In genomic region chr17:4726331-4726741, GRCm38 (mm10) we compare ENCODE assay signal across 8 mouse cellular contexts.
DNase-seq lines count a peak whose midpoint lies in the region; ATAC-seq lines count a peak whose summit lies in the region.

No protein-coding gene starts in this region.

- DNase-seq in heart, adult 8-10 months (ENCODE audit: low spot score): peak; percentile 10
- DNase-seq in heart, postnatal 36 days: no peak
- DNase-seq in embryonic facial prominence, embryonic 14.5 days (ENCODE audit: low spot score): peak; percentile 43
- peak; percentile 18 for DNase-seq in heart, postnatal 4 days
- no peak for DNase-seq in urinary bladder, postnatal 14 days (ENCODE audit: low spot score)
- no peak for DNase-seq in liver
- DNase-seq in spleen, postnatal 14 days (ENCODE audit: low spot score in 2 of 2): no peak

- peak; percentile 60; the same call in 1 of the 2 replicates for ATAC-seq in embryonic facial prominence, embryonic 14.5 days (ENCODE audit: low read depth)
- no peak for ATAC-seq in neural tube, embryonic 15.5 days (ENCODE audit: low FRiP score)

- no peak overlapping the region for H3K27ac ChIP-seq in embryonic facial prominence, embryonic 14.5 days (replicated peaks; ENCODE audit: low read depth, low read length)
- H3K27ac ChIP-seq in neural tube, embryonic 15.5 days (replicated peaks): peak overlapping the region; percentile 10; the same call in 1 of the 2 replicates

- WGBS in embryonic facial prominence, embryonic 14.5 days: 51% methylated on average over 12 of the region's 12 CpGs
- 59% methylated on average over 12 of the region's 12 CpGs for WGBS in neural tube, embryonic 15.5 days

- no peaks in the 10 kb centered on the region for H3K9me3 ChIP-seq in embryonic facial prominence, embryonic 14.5 days (ENCODE audit: control insufficient read depth, low read length)
- H3K9me3 ChIP-seq in neural tube, embryonic 15.5 days (replicated peaks): no peaks in the 10 kb centered on the region

- intact Hi-C loops in heart, postnatal 36 days (cut with DNase I): no loop called here

- 0 out of 2 replicates have a peak, but pooled peaks cover 4% of the 10 kb centered on the region for H3K4me1 ChIP-seq in embryonic facial prominence, embryonic 14.5 days (ENCODE audit: control insufficient read depth, insufficient read depth, low read length)
- peaks cover 8% of the 10 kb centered on the region for H3K4me1 ChIP-seq in neural tube, embryonic 15.5 days

- H3K9ac ChIP-seq in embryonic facial prominence, embryonic 14.5 days (ENCODE audit: low read depth, low read length): no peak overlapping the region
- H3K9ac ChIP-seq in neural tube, embryonic 15.5 days (replicated peaks): no peak overlapping the region

- H3K4me2 ChIP-seq in embryonic facial prominence, embryonic 14.5 days (ENCODE audit: low read depth, low read length): no peak overlapping the region
- H3K4me2 ChIP-seq in neural tube, embryonic 15.5 days: peak overlapping the region; percentile 26; the same call in 1 of the 2 replicates

- H3K27me3 ChIP-seq in embryonic facial prominence, embryonic 14.5 days (replicated peaks; ENCODE audit: control insufficient read depth, insufficient read depth, low read length): no peaks in the 10 kb centered on the region; the same call in 1 of the 2 replicates
- no peaks in the 10 kb centered on the region for H3K27me3 ChIP-seq in neural tube, embryonic 15.5 days (replicated peaks)

- no peak overlapping the region for H3K4me3 ChIP-seq in embryonic facial prominence, embryonic 14.5 days (ENCODE audit: low read depth, low read length)
- H3K4me3 ChIP-seq in neural tube, embryonic 15.5 days (replicated peaks): no peak overlapping the region

- no peaks in the 10 kb centered on the region for H3K36me3 ChIP-seq in embryonic facial prominence, embryonic 14.5 days (ENCODE audit: control insufficient read depth, insufficient read depth, low read length)
- H3K36me3 ChIP-seq in neural tube, embryonic 15.5 days: no peaks in the 10 kb centered on the region

Comparison
In these comparisons a context has a peak if more than half of its experiments do, and no peak if none do; other contexts are left out.
1. DNase-seq: peak in heart, adult 8-10 months (single experiment), embryonic facial prominence, embryonic 14.5 days (single experiment) and heart, postnatal 4 days (single experiment); none in heart, postnatal 36 days (0 of 2), urinary bladder, postnatal 14 days (single experiment), liver (single experiment) and spleen, postnatal 14 days (0 of 2).